Mouse (Mus musculus) megakaryocyte, embryonic 14.5 days (primary cell): ENCODE measurements around the gene Pld6. TPM values are rescaled to one million over a fixed set of nuclear protein-coding genes. Genes with fewer than 3 reads are reported as not detected.

Source experiments
- H3K27me3 ChIP-seq: replicated peaks from 2 replicates; pipeline ENCODE3; 2012; ENCODE audit warnings: inconsistent platforms
- H3K36me3 ChIP-seq: replicated peaks from 2 replicates; pipeline ENCODE3; 2012; ENCODE audit warnings: low read length, inconsistent platforms, mixed read lengths
- H3K4me1 ChIP-seq: 2 replicates; pipeline ENCODE4 v1.6.1; 2012; ENCODE audit warnings: inconsistent platforms
- H3K4me3 ChIP-seq: replicated peaks from 2 replicates; pipeline ENCODE3; 2012; ENCODE audit warnings: moderate library complexity, mild to moderate bottlenecking, inconsistent platforms
- H3K9me3 ChIP-seq: 2 replicates; pipeline ENCODE4 v1.6.1; 2012; ENCODE audit warnings: inconsistent platforms
- FLI1 ChIP-seq: IDR thresholded peaks from 2 replicates; pipeline ENCODE4 v1.6.1; 2012; ENCODE audit warnings: low read length, inconsistent platforms, mixed read lengths
- GATA1 ChIP-seq: IDR thresholded peaks from 3 replicates; pipeline ENCODE4 v1.6.1; 2012; ENCODE audit warnings: mixed read lengths, low read length, inconsistent platforms, borderline replicate concordance
- polyA plus RNA-seq: library from polyadenylated mRNA; stranded (reverse); fragments of >175 nt; gene quantifications from 2 replicates; pipeline ENCODE4 v1.2.3, GENCODE M21; 2012; ENCODE audit warnings: low replicate concordance; ENCODE audit not compliant: insufficient read depth

The Pld6 gene
- polyA plus RNA-seq, 1 experiment = 0.43 TPM

DNA sequence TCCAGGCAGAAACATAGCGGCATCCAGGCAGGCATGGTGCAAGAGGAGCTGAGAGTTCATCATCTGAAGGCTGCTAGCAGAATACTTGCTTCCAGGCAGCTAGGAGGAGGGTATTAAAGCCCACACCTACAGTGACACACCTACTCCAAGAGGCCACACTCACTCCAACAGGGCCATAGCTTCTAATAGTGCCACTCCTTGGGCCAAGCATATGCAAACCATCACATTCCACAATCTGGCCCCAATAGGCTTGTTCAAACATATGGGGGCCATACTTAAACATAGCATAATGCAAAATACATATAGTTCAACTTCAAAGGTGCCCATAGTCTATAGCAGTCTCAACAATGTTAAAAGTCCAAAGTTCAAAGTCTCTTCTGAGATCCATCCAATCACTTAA is 1.9 kb upstream of the Pld6 start:
- TF ChIP-seq FLI1 = no peak
- no peak for TF ChIP-seq GATA1
- peaks cover 46% of the 10 kb centered on the region for H3K4me1 ChIP-seq
- H3K9me3 ChIP-seq = no peaks in the 10 kb centered on the region
- peaks cover 35% of the 10 kb centered on the region for H3K36me3 ChIP-seq
- H3K27me3 ChIP-seq = peaks cover 37% of the 10 kb centered on the region
- H3K4me3 ChIP-seq = no peak overlapping the region

- Histone ChIP-seq H3K36me3 (peaks cover 9% of the 10 kb centered on the region), H3K4me3 (peak overlapping the region; percentile 90), H3K27me3 (peaks cover 38% of the 10 kb centered on the region), H3K9me3 (no peaks in the 10 kb centered on the region), H3K4me1 (peaks cover 47% of the 10 kb centered on the region)
- no peak for TF ChIP-seq FLI1
- no peak for TF ChIP-seq GATA1
These were observed 824 bp downstream of the Pld6 start for GRCm38 (mm10) chr11:59786444-59787198.

DNA sequence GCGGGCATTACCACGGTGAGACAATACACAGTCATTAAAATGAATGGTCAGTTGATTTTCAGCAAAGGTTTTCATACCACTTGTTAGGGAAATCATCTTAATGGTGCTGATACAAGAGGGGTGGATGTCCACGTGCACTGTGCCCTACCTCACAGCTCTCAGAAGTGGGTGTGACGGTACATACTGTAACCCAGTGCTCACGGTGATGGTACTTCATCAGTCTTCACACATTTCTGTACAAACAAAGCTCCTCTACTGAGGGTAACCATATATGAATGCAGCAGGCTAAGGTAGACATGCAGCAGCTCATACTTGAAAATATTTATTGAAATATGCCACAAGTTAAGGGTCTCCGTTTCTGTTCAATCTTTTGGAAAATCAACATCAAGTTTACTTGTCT is 3.9 kb downstream of the Pld6 start:
- Histone ChIP-seq H3K9me3 (no peaks in the 10 kb centered on the region), H3K4me1 (peaks cover 58% of the 10 kb centered on the region), H3K27me3 (peaks cover 34% of the 10 kb centered on the region), H3K36me3 (peaks cover 25% of the 10 kb centered on the region), H3K4me3 (no peak overlapping the region)
- no peak for TF ChIP-seq GATA1
- no peak for TF ChIP-seq FLI1

DNA sequence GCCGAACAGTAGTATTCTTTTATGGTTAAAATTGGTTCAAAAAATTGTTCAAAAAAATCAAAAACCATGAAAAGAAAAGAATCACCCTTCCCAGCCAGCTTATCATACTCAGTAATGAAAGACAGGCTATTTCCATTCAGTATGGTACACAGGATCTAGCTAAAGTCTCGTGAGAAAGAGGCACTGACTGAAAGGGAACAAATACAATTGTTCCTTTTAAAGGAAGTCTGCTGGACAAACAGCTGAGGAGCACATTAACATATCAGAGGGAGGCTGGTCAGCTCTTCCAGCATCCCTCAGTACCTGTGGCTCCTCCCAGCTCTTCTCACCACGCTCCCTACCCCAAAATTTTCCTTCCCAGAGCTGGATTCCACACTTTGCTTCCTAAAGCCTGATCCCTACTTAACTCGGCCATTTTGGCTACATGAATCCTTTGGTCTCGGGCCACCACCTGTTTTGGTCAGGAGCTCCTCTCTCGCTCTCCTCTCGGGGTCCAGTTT is 5.3 kb downstream of the Pld6 start:
- peaks cover 27% of the 10 kb centered on the region for H3K27me3 ChIP-seq
- peaks cover 59% of the 10 kb centered on the region for H3K4me1 ChIP-seq
- H3K9me3 ChIP-seq = no peaks in the 10 kb centered on the region
- no peak for TF ChIP-seq GATA1
- TF ChIP-seq FLI1 = no peak
- peaks cover 38% of the 10 kb centered on the region for H3K36me3 ChIP-seq
- H3K4me3 ChIP-seq = no peak overlapping the region

DNA sequence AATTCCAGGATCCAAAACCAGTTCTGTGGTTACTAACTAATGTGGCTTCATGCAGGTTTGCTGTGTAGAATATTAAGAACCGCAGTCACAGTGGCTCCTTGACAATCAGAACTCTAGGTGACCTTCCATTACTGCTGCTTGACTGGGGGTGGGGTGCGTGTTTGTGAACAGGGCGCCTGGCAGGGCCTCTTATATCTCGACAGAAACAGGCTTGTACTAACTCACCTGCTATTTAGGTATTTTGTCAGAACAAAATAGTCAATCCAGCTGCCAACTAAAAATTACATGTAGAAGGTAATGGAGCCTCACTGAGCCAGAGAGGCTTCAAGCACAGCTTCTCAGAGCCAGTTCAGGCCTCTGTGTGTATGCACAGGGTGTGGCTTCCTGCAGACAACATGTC is 7.2 kb downstream of the Pld6 start:
- H3K4me1 ChIP-seq = peaks cover 62% of the 10 kb centered on the region
- no peak overlapping the region for H3K4me3 ChIP-seq
- H3K36me3 ChIP-seq = peaks cover 57% of the 10 kb centered on the region
- peaks cover 10% of the 10 kb centered on the region for H3K27me3 ChIP-seq
- TF ChIP-seq GATA1 (no peak), FLI1 (no peak)
- no peaks in the 10 kb centered on the region for H3K9me3 ChIP-seq

DNA sequence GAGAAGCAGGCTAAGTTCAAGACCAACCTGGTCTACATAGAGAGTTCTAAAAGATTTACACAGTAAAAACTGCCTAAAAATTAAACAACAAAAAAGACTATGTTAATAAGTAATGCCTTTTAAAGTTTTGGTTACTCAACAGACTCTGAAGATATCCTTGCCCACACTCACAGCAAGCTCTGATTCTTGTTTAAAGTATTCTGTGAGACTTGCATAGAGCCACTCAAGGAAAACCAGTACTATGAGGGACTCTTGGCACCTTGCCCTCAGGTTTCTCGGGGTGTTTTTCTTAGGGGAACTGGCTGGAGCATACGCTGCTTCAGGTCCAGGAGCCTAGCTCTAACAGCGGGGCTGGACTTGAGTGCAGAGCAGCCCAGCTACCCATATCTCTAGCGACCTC is 8.0 kb downstream of the Pld6 start:
- peaks cover 64% of the 10 kb centered on the region for H3K36me3 ChIP-seq
- peaks cover 2% of the 10 kb centered on the region for H3K27me3 ChIP-seq
- H3K9me3 ChIP-seq = no peaks in the 10 kb centered on the region
- no peak overlapping the region for H3K4me3 ChIP-seq
- TF ChIP-seq FLI1 = no peak
- no peak for TF ChIP-seq GATA1
- peaks cover 62% of the 10 kb centered on the region for H3K4me1 ChIP-seq

DNA sequence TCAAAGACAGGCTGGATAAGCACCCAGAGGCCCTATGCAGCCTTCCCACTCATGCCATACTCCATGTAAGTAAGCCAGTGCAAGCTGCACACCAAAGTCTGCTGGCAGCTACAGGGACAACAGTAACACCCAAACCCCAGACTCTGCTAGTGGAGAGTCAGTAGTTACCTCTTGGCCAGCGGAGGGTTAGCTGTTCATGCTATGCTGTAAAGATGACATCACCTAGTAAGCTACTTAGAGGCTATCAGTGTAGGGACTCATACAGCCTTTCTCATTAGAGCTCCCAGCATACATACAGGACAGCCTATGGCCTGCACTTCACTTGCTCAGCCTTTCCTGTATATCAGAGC is 8.6 kb downstream of the Pld6 start:
- TF ChIP-seq FLI1 (no peak), GATA1 (no peak)
- Histone ChIP-seq H3K27me3 (no peaks in the 10 kb centered on the region), H3K36me3 (peaks cover 67% of the 10 kb centered on the region), H3K4me1 (peaks cover 65% of the 10 kb centered on the region), H3K9me3 (no peaks in the 10 kb centered on the region), H3K4me3 (no peak overlapping the region)

GRCm38 (mm10) chr11:59778181-59778873 is 9.1 kb downstream of the Pld6 start:
- TF ChIP-seq FLI1 = no peak
- TF ChIP-seq GATA1 = no peak
- H3K4me3 ChIP-seq = no peak overlapping the region
- no peaks in the 10 kb centered on the region for H3K27me3 ChIP-seq
- peaks cover 72% of the 10 kb centered on the region for H3K36me3 ChIP-seq
- no peaks in the 10 kb centered on the region for H3K9me3 ChIP-seq
- H3K4me1 ChIP-seq = peaks cover 70% of the 10 kb centered on the region

GRCm38 (mm10) chr11:59777259-59777658 is 10.2 kb downstream of the Pld6 start:
- Histone ChIP-seq H3K4me1 (peaks cover 81% of the 10 kb centered on the region), H3K27me3 (no peaks in the 10 kb centered on the region), H3K4me3 (no peak overlapping the region), H3K36me3 (peaks cover 82% of the 10 kb centered on the region), H3K9me3 (no peaks in the 10 kb centered on the region)
- TF ChIP-seq GATA1 = no peak
- TF ChIP-seq FLI1 = no peak
